Mouse (Mus musculus): Measurements from ENCODE around the gene Ctrb1.

Ctrb1 gene

GRCm38 (mm10) chr8:111716603-111717487 is 26.0 kb upstream of the Ctrb1 start:
- DNase-seq: peak; percentile 31

GRCm38 (mm10) chr8:111715514-111715913 is 24.7 kb upstream of the Ctrb1 start:
- no peak for DNase-seq

- DNase-seq: no peak
Measured at GRCm38 (mm10) chr8:111714295-111714694, 23.5 kb upstream of the Ctrb1 start.

- no peak for DNase-seq
Measured at GRCm38 (mm10) chr8:111713817-111714216, 23.0 kb upstream of the Ctrb1 start.

GRCm38 (mm10) chr8:111713291-111713690 is 22.5 kb upstream of the Ctrb1 start:
- DNase-seq: no peak

- DNase-seq: peak; percentile 64
Measured at GRCm38 (mm10) chr8:111712588-111712987, 21.8 kb upstream of the Ctrb1 start.

- no peak for DNase-seq
Measured at GRCm38 (mm10) chr8:111712135-111712534, 21.3 kb upstream of the Ctrb1 start.

- DNase-seq: no peak
Measured at GRCm38 (mm10) chr8:111710777-111711485, 20.1 kb upstream of the Ctrb1 start.

GRCm38 (mm10) chr8:111709223-111709622 is 18.4 kb upstream of the Ctrb1 start:
- DNase-seq: no peak

GRCm38 (mm10) chr8:111708265-111708664 is 17.5 kb upstream of the Ctrb1 start:
- DNase-seq: no peak

GRCm38 (mm10) chr8:111705699-111706098 is 14.9 kb upstream of the Ctrb1 start:
- no peak for DNase-seq

- no peak for DNase-seq
Measured at GRCm38 (mm10) chr8:111705222-111705621, 14.4 kb upstream of the Ctrb1 start.

- no peak for DNase-seq
Measured at GRCm38 (mm10) chr8:111704585-111704984, 13.8 kb upstream of the Ctrb1 start.

GRCm38 (mm10) chr8:111701380-111701779 is 10.6 kb upstream of the Ctrb1 start:
- no peak for DNase-seq

GRCm38 (mm10) chr8:111700740-111701139 is 9.9 kb upstream of the Ctrb1 start:
- no peak for DNase-seq

GRCm38 (mm10) chr8:111700201-111700600 is 9.4 kb upstream of the Ctrb1 start:
- no peak for DNase-seq

- no peak for DNase-seq
Measured at GRCm38 (mm10) chr8:111699035-111699434, 8.2 kb upstream of the Ctrb1 start.

GRCm38 (mm10) chr8:111697655-111698054 is 6.8 kb upstream of the Ctrb1 start:
- no peak for DNase-seq

GRCm38 (mm10) chr8:111695441-111695840 is 4.6 kb upstream of the Ctrb1 start:
- no peak for DNase-seq

GRCm38 (mm10) chr8:111693261-111693741 is 2.5 kb upstream of the Ctrb1 start:
- DNase-seq: peak; percentile 32

GRCm38 (mm10) chr8:111686881-111687280 is 3.9 kb downstream of the Ctrb1 start:
- DNase-seq: no peak

- no peak for DNase-seq
Measured at GRCm38 (mm10) chr8:111682521-111682920, 8.3 kb downstream of the Ctrb1 start.

GRCm38 (mm10) chr8:111681153-111681552 is 9.7 kb downstream of the Ctrb1 start:
- DNase-seq: no peak
